Mouse (Mus musculus) heart, adult 18-20 months (tissue): Measurements from ENCODE around the gene Nup214. TPM values are rescaled to one million over a fixed set of nuclear protein-coding genes. Genes with fewer than 3 reads are reported as not detected.

ENCODE experiments used
- DNase-seq, 2 experiments: peaks; one replicate each; pipeline ENCODE4 v3.0.0; 2021 to 2022; ENCODE audit warnings: mixed read lengths in 1 of 2
- microRNA-seq, 2 experiments: library from miRNA; unstranded; fragments of <30 nt; microRNA quantifications; one replicate each; pipeline ENCODE4 v1.2.0; 2022
- total RNA-seq, 2 experiments: library from RNA; stranded (reverse); gene quantifications; 2 replicates each; pipeline ENCODE4 v1.2.3; 2021

Nup214 gene
- total RNA-seq, 2 experiments from 2014 or later, result 27.7 to 36.7 TPM

DNA sequence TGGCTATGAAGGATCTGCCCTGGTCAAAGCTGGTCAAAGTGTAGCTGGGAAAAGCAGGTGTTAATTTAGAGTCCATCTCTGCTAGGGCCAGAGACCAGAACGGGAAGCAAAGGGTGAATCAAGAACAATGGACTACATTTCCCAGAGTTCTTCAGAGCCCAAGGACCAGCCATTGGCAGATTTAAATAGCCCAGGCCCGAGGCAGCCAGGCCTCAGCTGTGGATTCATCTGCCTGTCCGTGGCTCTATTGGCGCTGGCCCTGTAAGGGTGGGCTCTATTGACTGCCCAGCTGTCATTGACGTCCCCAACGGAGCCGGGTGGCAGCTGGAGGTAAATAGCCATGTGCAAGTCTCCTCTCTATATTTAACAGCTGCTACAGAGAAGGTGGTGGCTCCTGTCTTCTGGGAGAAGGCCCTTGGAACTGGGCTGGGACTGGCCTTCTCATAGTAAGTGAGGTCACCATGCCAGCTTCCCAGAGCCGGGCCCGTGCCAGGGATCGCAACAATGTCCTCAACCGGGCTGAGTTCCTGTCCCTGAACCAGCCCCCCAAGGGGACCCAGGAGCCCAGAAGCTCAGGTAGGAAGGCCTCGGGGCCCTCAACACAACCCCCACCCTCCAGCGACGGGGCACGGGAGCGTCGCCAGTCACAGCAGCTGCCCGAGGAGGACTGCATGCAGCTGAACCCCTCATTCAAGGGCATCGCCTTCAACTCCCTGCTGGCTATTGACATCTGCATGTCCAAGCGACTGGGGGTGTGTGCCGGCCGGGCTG is 121.3 kb downstream of the Nup214 start, which contains the start of gene Plpp7:
Gene Plpp7, plus strand, starts transcription at position 178 of the 771 bp plus-strand sequence.
- DNase-seq, result peak; percentile 86 to 88

DNA sequence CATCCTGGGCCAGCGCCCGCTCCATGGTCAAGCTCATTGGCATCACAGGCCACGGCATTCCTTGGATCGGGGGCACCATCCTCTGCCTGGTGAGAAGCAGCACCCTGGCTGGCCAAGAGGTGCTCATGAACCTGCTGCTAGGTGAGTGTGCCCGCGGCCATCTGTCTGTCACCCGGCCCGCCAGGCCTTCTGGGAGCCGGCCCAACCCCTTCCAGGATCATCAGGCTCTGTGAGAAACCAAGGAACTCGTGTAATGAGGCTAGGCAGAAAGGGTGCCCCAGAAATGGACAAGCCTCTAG is 121.8 kb downstream of the Nup214 start:
- DNase-seq, result peak in 1 of 2 experiments; percentile 32

- DNase-seq, result no peak
These were observed 128.7 kb downstream of the Nup214 start for GRCm38 (mm10) chr2:32102944-32103343.

- no peak for DNase-seq
These were observed 129.3 kb downstream of the Nup214 start for GRCm38 (mm10) chr2:32103557-32103956.

Small RNA genes within 50 kb of the gene (microRNA-seq; reads per million reads assigned to microRNA genes)
- gene Mir7674, result 0.27 to 2.3 reads per million in 2 experiments

Other genes starting within 250 kb of the Nup214 start
- under 1 TPM in 1 of 2 experiments, not detected in 1; 0.10 TPM for gene Qrfp, start 163.9 kb upstream of the Nup214 start, total RNA-seq
- not detected for gene Fibcd1, start 128.4 kb upstream of the Nup214 start, total RNA-seq
- under 1 TPM; 0.67 to 0.75 TPM for gene Lamc3, start 87.1 kb upstream of the Nup214 start, total RNA-seq
- 1 to 10 TPM; 2.5 to 3.5 TPM for gene Aif1l, start 24.3 kb upstream of the Nup214 start, total RNA-seq
- gene Fam78a, start 110.4 kb downstream of the Nup214 start, total RNA-seq, result 10 to 100 TPM; 15.0 to 23.0 TPM
- 10 to 100 TPM; 27.3 to 38.3 TPM for gene Plpp7, start 121.1 kb downstream of the Nup214 start, total RNA-seq
- 10 to 100 TPM; 83.5 to 86.2 TPM for gene Prrc2b, start 176.6 kb downstream of the Nup214 start, total RNA-seq